Mouse (Mus musculus): ENCODE measurements around the gene Nlrp9b.

- no peak for TF ChIP-seq CTCF (IDR thresholded peaks at IDR 0.05; ENCODE audit: borderline replicate concordance, insufficient read depth, low read depth, low read length)
- TF ChIP-seq POLR2A (IDR thresholded peaks at IDR 0.05; ENCODE audit: borderline replicate concordance, insufficient read depth, low read length) = no peak
These were observed 40.7 kb upstream of the Nlrp9b start, which contains the start of gene Igsf23 for GRCm38 (mm10) chr7:19950589-19950988.
